Mouse (Mus musculus): ENCODE measurements at regions not wholly inside any gene's neighbourhood (a gene's known extent, or its start where the extent isn't known, plus 50 kb on each side); places are given as distances from the start of the nearest gene placed in this dataset.

GRCm38 (mm10) chr11:7502679-7503078 lies 289.0 kb upstream of the Igfbp3 start:
- Histone ChIP-seq H3K4me3 (no peak overlapping the region), H3K27ac (no peak overlapping the region), H3K36me3 (no peaks in the 10 kb centered on the region), H3K9me3 (replicated peaks) (no peaks in the 10 kb centered on the region), H3K27me3 (ENCODE audit: low read depth, poor library complexity, severe bottlenecking) (no peaks in the 10 kb centered on the region), H3K4me1 (peaks cover 13% of the 10 kb centered on the region)
- no peak for DNase-seq (ENCODE audit: low spot score)
- 72% methylated on average over 2 of the region's 2 CpGs for WGBS

- 86% methylated on average over 2 of the region's 2 CpGs for WGBS
- Histone ChIP-seq H3K27me3 (ENCODE audit: low read depth, poor library complexity, severe bottlenecking) (no peaks in the 10 kb centered on the region), H3K27ac (no peak overlapping the region), H3K9me3 (replicated peaks) (no peaks in the 10 kb centered on the region), H3K4me3 (no peak overlapping the region), H3K36me3 (no peaks in the 10 kb centered on the region), H3K4me1 (peaks cover 13% of the 10 kb centered on the region)
- no peak for DNase-seq (ENCODE audit: low spot score)
Measured at GRCm38 (mm10) chr11:7502045-7502444, 288.3 kb upstream of the Igfbp3 start.

- Histone ChIP-seq H3K9me3 (replicated peaks) (no peaks in the 10 kb centered on the region), H3K4me1 (peaks cover 3% of the 10 kb centered on the region; the same call in 1 of the 2 replicates), H3K4me3 (no peak overlapping the region), H3K36me3 (no peaks in the 10 kb centered on the region), H3K27me3 (ENCODE audit: low read depth, poor library complexity, severe bottlenecking) (no peaks in the 10 kb centered on the region), H3K27ac (no peak overlapping the region)
- DNase-seq (ENCODE audit: low spot score): no peak
- 87% methylated on average over 6 of the region's 6 CpGs for WGBS
Measured at GRCm38 (mm10) chr11:7497803-7498202, 284.1 kb upstream of the Igfbp3 start.

GRCm38 (mm10) chr11:7473832-7474545 lies 260.3 kb upstream of the Igfbp3 start:
- 83% methylated on average over 7 of the region's 7 CpGs for WGBS
- no peak for DNase-seq (ENCODE audit: low spot score)

GRCm38 (mm10) chr11:7465522-7465921 lies 251.8 kb upstream of the Igfbp3 start:
- Histone ChIP-seq H3K36me3 (no peaks in the 10 kb centered on the region), H3K9me3 (replicated peaks) (no peaks in the 10 kb centered on the region), H3K27me3 (ENCODE audit: low read depth, poor library complexity, severe bottlenecking) (no peaks in the 10 kb centered on the region), H3K4me1 (0 out of 2 replicates have a peak, but pooled peaks cover 6% of the 10 kb centered on the region), H3K27ac (no peak overlapping the region), H3K4me3 (no peak overlapping the region)
- 74% methylated on average over 1 of the region's 1 CpGs for WGBS
- no peak for DNase-seq (ENCODE audit: low spot score)

More at GRCm38 (mm10) chr11:7473832-7474545, 260.3 kb upstream of the Igfbp3 start:
- H3K9me3 ChIP-seq (replicated peaks): no peaks in the 10 kb centered on the region
- H3K4me1 ChIP-seq: no peaks in the 10 kb centered on the region
- no peaks in the 10 kb centered on the region for H3K36me3 ChIP-seq
- H3K27me3 ChIP-seq (ENCODE audit: low read depth, poor library complexity, severe bottlenecking): no peaks in the 10 kb centered on the region
- H3K4me3 ChIP-seq: no peak overlapping the region
- no peak overlapping the region for H3K27ac ChIP-seq

- H3K27me3 ChIP-seq (ENCODE audit: low read depth, poor library complexity, severe bottlenecking): no peaks in the 10 kb centered on the region
- DNase-seq (ENCODE audit: low spot score): no peak
- 0 out of 2 replicates have a peak, but pooled peaks cover 6% of the 10 kb centered on the region for H3K4me1 ChIP-seq
- H3K36me3 ChIP-seq: no peaks in the 10 kb centered on the region
- H3K9me3 ChIP-seq (replicated peaks): no peaks in the 10 kb centered on the region
- no peak overlapping the region for H3K27ac ChIP-seq
- 62% methylated on average over 6 of the region's 6 CpGs for WGBS
- no peak overlapping the region for H3K4me3 ChIP-seq
Measured at GRCm38 (mm10) chr11:7461956-7462771, 248.4 kb upstream of the Igfbp3 start.

GRCm38 (mm10) chr11:7451756-7452155 lies 238.0 kb upstream of the Igfbp3 start:
- no peak for DNase-seq (ENCODE audit: low spot score)
- no peak overlapping the region for H3K4me3 ChIP-seq
- H3K9me3 ChIP-seq (replicated peaks): no peaks in the 10 kb centered on the region
- H3K36me3 ChIP-seq: no peaks in the 10 kb centered on the region
- no peaks in the 10 kb centered on the region for H3K27me3 ChIP-seq (ENCODE audit: low read depth, poor library complexity, severe bottlenecking)
- WGBS: 94% methylated on average over 4 of the region's 4 CpGs
- H3K4me1 ChIP-seq: no peaks in the 10 kb centered on the region
- H3K27ac ChIP-seq: no peak overlapping the region

GRCm38 (mm10) chr11:7444494-7444893 lies 230.8 kb upstream of the Igfbp3 start:
- no peaks in the 10 kb centered on the region for H3K9me3 ChIP-seq (replicated peaks)
- H3K36me3 ChIP-seq: no peaks in the 10 kb centered on the region
- H3K27ac ChIP-seq: no peak overlapping the region
- no peak overlapping the region for H3K4me3 ChIP-seq
- DNase-seq (ENCODE audit: low spot score): no peak
- WGBS: 95% methylated on average over 8 of the region's 8 CpGs
- no peaks in the 10 kb centered on the region for H3K4me1 ChIP-seq
- no peaks in the 10 kb centered on the region for H3K27me3 ChIP-seq (ENCODE audit: low read depth, poor library complexity, severe bottlenecking)

- 86% methylated on average over 3 of the region's 3 CpGs for WGBS
- H3K9me3 ChIP-seq (replicated peaks): no peaks in the 10 kb centered on the region
- no peaks in the 10 kb centered on the region for H3K27me3 ChIP-seq (ENCODE audit: low read depth, poor library complexity, severe bottlenecking)
- no peaks in the 10 kb centered on the region for H3K36me3 ChIP-seq
- H3K4me3 ChIP-seq: no peak overlapping the region
- H3K4me1 ChIP-seq: no peaks in the 10 kb centered on the region
- DNase-seq (ENCODE audit: low spot score): no peak
- no peak overlapping the region for H3K27ac ChIP-seq
Measured at GRCm38 (mm10) chr11:7439276-7439675, 225.6 kb upstream of the Igfbp3 start.

GRCm38 (mm10) chr11:7434591-7434990 lies 220.9 kb upstream of the Igfbp3 start:
- no peaks in the 10 kb centered on the region for H3K36me3 ChIP-seq
- no peaks in the 10 kb centered on the region for H3K27me3 ChIP-seq (ENCODE audit: low read depth, poor library complexity, severe bottlenecking)
- H3K27ac ChIP-seq: no peak overlapping the region
- no peaks in the 10 kb centered on the region for H3K9me3 ChIP-seq (replicated peaks)
- no peaks in the 10 kb centered on the region for H3K4me1 ChIP-seq
- WGBS: 94% methylated on average over 3 of the region's 3 CpGs
- H3K4me3 ChIP-seq: no peak overlapping the region
- DNase-seq (ENCODE audit: low spot score): no peak

- H3K27me3 ChIP-seq (ENCODE audit: low read depth, poor library complexity, severe bottlenecking): no peaks in the 10 kb centered on the region
- no peak for DNase-seq (ENCODE audit: low spot score)
- no peaks in the 10 kb centered on the region for H3K36me3 ChIP-seq
- no peaks in the 10 kb centered on the region for H3K9me3 ChIP-seq (replicated peaks)
- WGBS: 90% methylated on average over 4 of the region's 4 CpGs
- peaks cover 9% of the 10 kb centered on the region for H3K4me1 ChIP-seq
- no peak overlapping the region for H3K27ac ChIP-seq
- no peak overlapping the region for H3K4me3 ChIP-seq
Measured at GRCm38 (mm10) chr11:7427771-7428170, 214.0 kb upstream of the Igfbp3 start.

GRCm38 (mm10) chr11:7425233-7425632 lies 211.5 kb upstream of the Igfbp3 start:
- no peak overlapping the region for H3K4me3 ChIP-seq
- no peak overlapping the region for H3K27ac ChIP-seq
- H3K36me3 ChIP-seq: no peaks in the 10 kb centered on the region
- 91% methylated on average over 1 of the region's 1 CpGs for WGBS
- H3K9me3 ChIP-seq (replicated peaks): no peaks in the 10 kb centered on the region
- DNase-seq (ENCODE audit: low spot score): no peak
- H3K27me3 ChIP-seq (ENCODE audit: low read depth, poor library complexity, severe bottlenecking): no peaks in the 10 kb centered on the region
- peaks cover 9% of the 10 kb centered on the region for H3K4me1 ChIP-seq

GRCm38 (mm10) chr11:7424082-7424471 lies 210.4 kb upstream of the Igfbp3 start:
- DNase-seq (ENCODE audit: low spot score): no peak
- Histone ChIP-seq H3K27ac (no peak overlapping the region), H3K4me3 (no peak overlapping the region), H3K9me3 (replicated peaks) (no peaks in the 10 kb centered on the region), H3K4me1 (peaks cover 9% of the 10 kb centered on the region), H3K36me3 (no peaks in the 10 kb centered on the region), H3K27me3 (ENCODE audit: low read depth, poor library complexity, severe bottlenecking) (no peaks in the 10 kb centered on the region)
- WGBS: 47% methylated on average over 5 of the region's 5 CpGs

Measured in limb, embryonic 10.5 days (tissue).